Mouse (Mus musculus): Measurements from ENCODE around the gene Klc1.

Klc1 gene

DNA sequence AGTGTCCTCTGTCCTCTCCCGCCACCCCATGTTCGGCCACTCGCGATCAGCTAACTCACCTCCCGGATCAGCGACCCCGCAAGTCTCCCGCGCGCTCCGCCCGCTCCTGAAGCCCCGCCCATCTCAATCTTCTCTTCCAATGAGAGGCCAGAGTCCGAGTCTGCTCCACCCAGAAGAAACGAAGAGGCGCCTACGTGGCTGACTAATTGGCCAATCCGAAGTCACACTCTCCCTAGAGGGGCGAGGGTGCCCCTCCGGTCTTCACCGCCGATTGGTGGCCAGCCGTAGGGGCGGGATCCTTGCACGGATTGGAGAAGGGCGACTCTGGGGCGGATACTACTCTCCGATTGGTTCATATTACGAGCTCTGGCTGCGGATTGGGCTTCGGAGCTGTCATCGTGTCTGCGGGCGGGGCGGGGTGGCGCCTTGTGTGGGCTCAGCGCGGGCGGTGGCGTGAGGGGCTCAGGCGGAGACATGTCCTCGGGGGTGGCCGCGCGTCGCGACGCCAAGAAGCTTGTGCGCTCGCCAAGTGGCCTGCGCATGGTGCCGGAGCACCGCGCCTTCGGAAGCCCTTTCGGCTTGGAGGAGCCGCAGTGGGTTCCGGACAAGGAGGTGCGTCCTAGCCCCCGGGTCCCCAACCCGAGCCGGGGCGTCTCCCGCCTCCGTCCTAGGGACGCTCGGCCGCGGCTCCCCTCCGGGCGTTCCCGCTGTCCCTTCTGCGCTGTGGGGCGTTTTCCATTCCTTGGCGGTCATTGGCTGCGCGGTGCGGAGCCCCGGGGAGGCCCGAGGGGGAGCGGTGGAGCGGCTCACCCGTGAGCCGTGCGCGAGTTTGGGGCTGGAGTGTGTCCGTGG lies 55.3 kb downstream of the Klc1 start, which contains the start of the genes Xrcc3 and Zfyve21:
TSS of gene Xrcc3 (minus strand) at position 108 of the 852 bp plus-strand sequence.
TSS of gene Zfyve21 (plus strand) at position 405 of the 852 bp plus-strand sequence.
- DNase-seq (ENCODE audit: low read depth, low spot score) = peak; percentile 99

DNA sequence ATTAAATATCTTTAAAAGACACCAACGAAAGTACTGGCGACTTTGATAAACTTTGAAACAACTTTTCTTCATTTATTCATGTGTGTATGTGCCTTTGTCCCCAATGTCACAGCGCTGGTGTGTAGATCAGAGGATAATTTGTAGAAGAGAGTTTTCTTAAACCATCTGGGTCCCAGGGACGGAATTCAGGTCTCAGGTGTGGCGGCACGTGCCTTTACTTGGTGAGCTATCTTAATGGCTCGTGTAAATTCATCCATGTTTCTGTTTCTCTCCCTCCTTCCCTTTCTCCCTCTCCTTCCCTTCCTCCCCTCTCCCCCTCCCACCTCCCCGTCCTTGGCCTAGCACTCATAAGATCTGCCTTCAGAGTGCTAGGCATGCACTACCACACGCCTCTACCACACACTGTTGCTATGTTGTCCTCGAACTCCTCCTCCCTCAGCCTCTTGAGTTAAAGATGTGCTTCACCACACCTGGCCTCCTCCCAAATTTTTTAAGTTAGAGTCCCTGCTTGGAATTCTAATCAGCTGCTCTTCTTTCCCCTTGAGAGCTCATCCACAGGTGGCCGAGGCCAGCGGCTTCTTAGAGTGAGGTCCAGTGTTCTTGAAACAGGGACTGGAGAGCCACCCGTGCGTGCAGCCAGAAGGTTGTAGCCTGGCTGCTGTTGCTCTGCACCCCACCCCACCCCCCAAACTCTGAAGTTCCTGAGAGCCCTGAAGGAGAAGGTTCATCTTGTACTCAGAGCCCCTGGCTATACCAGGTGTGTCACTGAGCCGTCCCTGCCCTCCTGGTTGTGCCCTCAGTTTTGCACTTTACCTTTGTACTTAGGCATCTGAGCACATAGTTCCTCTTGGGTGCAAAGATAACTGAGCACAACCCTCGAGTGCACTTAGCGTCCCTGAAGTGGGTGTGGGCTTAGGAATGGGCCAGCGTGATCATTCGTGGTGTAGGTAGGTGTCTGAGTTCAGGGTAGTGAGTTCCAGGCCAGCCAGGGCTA lies 56.4 kb downstream of the Klc1 start:
- no peak for DNase-seq (ENCODE audit: low read depth, low spot score)

DNA sequence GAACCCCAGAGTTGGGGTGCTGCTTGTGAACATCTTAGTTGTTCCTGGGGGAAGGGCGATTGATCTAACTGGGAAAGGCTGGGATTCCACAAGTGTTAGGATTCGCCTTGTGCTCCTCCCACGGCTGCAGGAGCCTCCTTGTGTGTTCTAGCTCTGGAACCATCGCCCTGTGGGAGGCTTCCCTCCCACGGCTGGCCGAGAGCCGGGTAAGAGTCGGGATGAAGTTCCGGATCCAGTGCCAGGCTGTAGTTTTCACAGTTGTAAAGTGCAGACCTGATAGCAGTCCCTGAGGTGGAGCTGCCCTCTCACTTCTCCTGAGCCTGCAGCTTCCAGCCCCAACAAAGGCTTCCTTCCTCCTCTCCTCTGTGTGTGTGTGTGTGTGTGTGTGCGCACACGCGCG lies 57.9 kb downstream of the Klc1 start:
- DNase-seq (ENCODE audit: low read depth, low spot score) = no peak

DNA sequence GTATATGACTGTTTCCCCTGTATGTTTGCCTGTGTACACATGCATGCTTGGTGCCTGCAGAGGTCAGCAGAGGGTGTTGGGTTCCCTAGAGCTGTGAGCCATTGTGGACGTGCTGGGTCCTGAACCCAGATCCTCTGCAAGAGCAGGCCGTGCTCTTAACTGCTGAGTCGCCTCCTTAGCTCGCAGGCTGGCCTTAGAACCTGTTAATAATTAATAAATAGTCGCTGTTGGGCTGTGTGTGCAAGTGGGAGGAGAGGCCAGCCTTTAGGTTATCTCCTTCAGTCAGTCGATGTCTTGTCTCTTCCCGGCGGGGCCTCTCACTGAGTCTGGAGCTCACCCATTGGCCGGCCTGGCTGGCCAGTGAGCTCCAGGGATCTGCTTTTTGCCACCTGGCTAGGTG lies 58.3 kb downstream of the Klc1 start:
- no peak for DNase-seq (ENCODE audit: low read depth, low spot score)

DNA sequence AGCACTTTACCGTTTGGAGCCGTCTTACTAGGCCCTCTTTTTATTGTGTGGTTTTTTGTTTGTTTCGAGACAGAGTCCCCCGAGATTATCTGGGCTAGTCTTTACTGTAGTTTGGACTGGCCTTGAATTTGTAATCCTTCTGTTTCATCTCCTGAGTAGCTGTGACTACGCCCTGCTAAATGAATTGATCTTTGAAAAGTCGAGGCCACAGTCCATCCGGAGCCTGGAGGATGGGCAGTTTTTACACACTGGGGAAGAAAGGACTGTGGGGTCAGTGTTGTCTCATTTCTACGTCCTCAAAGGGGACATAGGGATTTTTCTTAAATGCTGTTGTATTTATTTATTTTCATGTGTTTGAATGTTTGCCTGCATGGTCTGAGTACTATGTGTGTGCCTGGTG lies 59.3 kb downstream of the Klc1 start:
- no peak for DNase-seq (ENCODE audit: low read depth, low spot score)

DNA sequence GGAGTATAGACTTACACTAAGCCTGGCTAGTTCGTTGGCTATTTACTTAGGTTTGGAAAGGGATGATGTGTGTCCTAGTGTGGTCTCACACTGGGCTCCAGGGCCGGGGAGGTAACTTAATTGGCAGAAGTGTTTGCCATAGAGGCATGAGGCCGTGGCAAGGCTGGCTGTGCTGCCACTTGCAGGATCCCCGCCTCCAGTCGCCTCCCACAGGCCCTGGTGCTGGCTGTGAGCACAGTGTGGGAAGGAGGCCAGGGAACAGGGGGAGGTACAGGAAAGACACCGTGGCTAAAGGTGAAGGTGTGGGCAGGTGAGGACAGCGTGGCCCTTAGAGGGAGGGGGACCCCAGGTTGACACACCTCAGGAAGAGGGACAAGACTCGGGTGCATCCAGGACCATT lies 61.3 kb downstream of the Klc1 start:
- DNase-seq (ENCODE audit: low read depth, low spot score) = no peak

DNA sequence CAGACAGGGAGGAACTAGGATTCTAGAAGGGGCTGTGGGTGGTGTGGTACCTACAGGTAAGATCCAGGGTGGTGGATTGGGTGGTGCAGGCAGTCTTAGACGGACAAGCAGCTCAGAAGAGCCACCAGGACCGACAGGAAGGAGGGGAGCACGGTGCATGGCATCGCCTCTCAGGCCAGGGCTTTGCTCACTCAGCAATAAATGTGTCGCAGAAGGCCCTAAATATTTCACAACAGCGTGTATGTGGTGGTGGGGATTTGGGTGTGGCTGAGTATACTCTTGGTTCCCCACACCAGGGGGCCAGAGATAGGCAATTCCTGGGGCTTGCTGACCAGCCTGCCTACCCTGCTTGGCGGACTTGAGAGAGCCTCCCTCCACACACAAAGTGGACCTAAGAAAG lies 62.1 kb downstream of the Klc1 start:
- no peak for DNase-seq (ENCODE audit: low read depth, low spot score)

DNA sequence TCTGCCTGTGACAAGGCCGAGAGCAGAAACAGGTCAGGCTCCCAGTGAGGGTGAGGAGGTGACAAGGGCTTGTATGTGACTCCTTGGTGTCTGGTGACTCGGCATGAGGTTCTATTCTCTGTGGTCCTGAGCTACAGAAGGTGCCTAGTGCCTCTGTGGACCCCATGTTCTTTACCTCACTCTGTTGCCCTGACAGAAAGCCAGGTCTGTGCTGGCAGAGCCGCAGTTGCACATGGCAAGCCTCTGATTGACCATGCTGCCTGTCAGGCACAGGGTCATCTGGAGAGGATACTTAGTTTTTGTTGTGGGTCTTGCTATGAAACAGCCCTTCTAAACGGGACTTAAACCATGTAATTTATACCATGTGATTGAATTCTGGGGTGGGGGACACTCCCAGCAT lies 63.3 kb downstream of the Klc1 start:
- no peak for DNase-seq (ENCODE audit: low read depth, low spot score)

DNA sequence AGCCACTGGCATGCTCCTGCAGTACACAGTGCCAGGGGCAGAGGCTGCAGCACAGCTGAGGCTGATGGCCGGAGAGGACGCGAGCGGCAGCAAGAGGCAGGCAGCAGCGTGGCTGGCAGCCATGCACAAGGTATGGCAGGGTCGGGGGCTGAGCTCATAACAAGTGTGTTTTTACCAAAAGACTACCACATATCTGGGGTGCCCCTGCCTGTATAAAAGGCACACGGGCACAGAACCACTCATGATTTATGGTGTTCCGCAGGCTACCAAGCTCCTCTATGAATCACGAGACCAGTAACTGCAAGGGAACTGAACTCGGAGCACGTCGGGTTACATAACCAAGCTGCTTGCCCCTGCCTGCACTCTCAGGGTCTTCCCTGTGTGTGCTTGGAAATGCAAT lies 68.9 kb downstream of the Klc1 start:
- DNase-seq (ENCODE audit: low read depth, low spot score) = no peak

DNA sequence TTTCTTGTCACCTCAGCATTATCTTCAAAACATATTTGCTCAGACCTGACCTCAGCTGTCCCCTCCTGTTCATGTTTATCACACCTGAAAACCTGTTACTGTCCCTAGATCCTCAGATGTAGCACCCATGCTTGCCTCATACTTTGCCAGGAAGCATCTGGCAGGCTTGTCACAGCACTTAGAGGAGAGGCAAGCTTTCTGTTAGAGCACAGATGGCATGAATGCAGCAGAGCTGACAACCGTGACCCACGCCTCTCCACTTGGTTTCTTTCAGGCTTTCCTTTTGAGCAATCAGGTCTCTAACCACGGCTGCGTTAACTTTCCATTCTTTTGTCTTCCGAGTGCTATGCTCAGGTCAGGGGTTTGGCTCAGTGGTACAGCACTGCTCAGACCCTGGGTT lies 70.8 kb downstream of the Klc1 start:
- no peak for DNase-seq (ENCODE audit: low read depth, low spot score)

DNA sequence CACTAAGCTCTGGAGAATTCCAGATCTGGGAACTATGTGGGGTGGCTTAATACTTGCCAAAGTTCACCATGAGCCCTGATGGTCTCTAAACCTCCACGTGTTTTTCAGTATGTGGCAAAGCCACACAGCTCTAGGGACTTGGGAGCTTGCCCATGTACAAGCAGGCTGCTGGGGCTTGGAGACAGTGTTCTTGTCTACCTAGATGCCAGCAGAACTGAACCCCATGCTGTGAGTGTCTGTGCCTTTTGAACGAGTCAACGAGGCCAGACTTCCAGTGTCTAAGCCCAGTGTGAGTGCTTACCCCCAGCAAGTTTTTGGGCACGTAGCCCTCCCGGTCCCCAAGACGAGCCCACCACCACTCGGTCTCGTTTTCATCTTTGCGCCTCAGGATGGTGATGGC lies 71.3 kb downstream of the Klc1 start:
- no peak for DNase-seq (ENCODE audit: low read depth, low spot score)

DNA sequence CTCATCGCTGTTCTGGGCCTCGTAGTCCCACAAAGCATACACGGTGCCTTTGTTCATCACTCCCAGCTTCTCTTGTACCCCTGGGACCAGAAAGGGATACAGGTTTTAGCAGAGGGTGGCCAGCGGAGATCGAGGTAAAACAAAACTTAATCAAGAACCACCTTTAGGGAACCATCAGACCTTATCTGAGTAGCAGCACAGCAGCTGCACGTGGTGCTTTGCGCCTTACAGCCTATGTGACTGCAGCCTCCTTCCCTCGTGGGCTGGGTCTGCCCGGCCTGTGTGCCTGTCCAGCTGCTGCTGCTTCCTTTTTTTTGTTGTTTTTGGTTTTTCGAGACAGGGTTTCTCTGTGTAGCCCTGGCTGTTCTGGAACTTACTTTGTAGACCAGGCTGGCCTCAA lies 71.7 kb downstream of the Klc1 start:
- DNase-seq (ENCODE audit: low read depth, low spot score) = no peak

DNA sequence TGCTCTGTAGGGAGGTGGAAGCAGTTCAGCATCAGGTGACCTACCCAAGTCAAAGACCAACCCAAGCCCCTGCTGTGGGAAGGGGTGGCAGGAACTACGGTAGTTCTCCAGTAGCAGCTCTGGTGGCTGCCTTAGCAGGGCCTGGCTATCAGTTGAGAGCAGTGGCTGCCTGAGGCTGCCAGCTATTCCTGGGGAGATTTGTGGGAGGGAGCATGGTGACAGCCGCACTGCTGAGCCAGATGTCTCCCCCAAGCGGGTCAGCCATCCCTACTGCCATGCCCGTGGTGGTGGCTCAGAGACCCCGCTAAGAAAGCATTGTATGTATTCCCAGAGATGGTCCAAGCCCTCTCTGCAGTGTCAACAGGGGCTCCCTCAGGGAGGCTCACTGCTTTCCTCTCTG lies 74.0 kb downstream of the Klc1 start:
- no peak for DNase-seq (ENCODE audit: low read depth, low spot score)

DNA sequence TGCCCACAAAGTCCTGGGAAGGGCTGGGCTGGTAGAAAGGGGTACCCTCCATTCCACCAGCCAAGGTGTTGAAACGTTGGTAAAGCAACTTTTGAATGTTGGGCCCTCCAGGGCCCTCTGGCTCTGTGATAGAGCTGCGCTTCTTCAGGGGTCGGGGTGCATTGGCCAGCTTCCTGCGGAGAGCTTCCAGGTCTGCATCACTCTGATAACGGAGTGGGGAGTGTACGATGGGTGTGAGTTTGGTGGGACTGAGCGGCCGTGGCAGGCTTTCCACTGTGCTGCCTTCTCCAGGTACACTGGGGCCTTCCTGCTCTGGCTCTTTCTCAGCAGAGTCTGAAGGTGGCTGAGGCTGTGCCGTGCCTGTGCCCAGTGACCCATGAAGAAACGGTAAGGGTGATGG lies 74.8 kb downstream of the Klc1 start:
- DNase-seq (ENCODE audit: low read depth, low spot score) = no peak

DNA sequence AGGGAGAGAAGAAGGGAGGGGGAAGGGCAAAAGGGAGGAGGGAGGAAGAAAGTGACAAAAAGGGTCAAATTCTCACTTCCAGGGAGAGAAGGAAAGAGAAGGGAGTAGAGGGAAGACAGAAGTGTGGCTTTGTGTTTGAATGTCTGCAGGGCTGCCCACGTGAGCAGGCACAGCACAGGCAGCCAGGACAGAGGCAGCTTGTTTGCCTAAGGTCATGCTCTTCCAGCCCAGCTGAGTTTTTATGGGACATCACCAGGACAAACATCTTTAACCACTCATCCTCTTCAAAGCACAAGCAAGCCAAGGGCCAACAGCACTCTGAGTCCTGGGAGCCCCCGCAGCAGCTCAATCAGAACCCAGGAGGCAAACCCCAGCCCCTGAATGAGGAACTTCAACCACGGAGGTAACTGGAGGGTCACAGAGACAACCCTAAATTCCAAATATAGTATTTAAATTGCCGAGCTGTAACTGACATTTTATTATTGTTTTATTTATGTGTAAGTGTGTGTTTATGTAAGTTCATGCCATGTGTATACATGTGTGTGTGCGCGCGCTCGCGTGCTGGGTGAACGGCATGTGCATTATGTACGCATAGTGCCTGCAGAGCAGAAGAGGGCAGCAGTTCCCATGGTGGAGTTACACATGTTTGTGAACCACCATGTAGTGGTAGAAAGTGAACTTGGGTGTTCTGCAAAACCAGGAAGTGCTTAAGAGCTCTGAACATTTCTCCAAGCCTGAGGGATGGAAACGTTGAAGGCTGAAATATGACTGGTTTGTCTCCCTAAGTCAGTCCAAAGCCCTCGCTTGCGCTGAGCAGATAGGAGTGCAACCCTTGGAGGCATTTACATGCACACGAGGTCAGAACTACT lies 84.2 kb downstream of the Klc1 start:
- no peak for DNase-seq (ENCODE audit: low read depth, low spot score)

DNA sequence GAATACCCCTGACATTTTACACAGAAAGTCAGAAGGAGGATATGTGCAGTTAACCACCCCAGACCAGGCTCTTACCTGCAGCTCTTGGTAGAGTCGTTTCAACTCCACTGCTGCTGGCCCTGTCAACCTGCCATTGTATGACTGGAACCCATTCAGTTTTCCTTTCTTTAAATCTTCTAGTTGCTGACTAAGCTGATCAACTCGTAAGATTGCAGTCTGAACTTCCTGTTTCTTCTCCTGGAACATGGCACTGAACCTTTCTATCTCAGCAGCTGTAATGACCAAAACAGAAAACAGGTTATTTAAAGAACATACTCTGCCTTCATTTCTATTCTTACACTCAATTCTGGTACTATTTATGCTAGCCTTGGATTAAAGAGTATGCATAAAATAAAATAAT lies 84.8 kb downstream of the Klc1 start:
- no peak for DNase-seq (ENCODE audit: low read depth, low spot score)

DNA sequence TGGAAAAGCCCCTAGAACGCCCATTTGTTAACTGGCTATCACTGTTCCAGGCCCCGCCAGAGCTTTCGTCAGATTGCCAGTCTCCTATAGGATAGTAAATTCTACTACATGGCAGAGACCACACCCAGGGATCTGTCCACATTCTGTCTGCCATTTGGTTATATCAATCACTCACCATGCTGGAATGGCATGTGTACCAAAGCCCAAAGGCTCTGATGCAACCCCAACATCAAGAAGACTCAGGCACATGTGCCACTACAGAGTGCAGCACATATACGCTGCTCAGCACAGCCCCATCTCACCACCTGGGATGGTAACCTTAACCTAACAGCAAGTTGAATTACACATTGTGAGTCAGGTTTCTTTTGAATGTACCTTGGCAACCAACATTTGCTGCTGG lies 87.3 kb downstream of the Klc1 start:
- no peak for DNase-seq (ENCODE audit: low read depth, low spot score)

DNA sequence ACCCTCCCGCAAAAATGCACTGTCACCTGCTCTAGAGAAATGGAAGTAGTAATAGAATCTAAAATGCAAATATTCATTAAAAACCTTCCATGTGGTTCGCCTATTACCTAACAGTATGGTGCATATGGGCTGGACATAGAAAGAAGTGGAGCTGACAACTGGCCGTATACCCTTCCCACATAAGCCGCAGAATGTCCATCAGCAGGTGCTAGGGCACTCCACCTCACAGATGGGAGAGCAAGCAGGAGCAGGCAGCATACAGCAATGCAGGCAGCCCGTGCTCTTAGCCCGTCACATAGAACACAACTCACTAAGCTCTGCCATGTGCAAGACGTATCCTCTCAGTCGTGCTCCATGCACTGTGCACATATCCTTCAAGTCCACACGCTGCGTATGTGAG lies 88.2 kb downstream of the Klc1 start:
- no peak for DNase-seq (ENCODE audit: low read depth, low spot score)

DNA sequence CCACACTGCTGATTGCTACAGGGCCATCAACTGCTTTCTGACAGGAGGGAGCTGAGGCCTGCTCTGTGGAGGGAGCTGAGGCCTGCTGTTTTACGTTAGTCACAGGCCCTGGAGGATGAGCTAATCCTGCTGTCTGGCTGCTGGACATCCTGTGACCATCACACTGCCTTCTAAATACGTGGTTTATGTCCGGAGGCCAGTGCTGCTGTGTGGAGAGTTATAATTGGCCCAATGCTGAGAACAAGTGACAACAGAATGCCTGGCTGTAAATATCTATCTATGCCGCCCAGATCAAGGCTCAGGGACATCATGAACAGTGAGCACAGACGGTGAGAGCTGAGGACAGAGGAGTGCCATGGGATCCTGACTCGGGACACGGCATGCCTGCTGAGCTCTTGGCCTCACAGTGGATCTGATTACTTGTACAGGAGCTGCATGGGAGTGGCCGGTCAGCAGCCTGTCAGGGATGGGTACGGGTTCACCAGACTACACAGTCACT lies 89.7 kb downstream of the Klc1 start:
- DNase-seq (ENCODE audit: low read depth, low spot score) = no peak

DNA sequence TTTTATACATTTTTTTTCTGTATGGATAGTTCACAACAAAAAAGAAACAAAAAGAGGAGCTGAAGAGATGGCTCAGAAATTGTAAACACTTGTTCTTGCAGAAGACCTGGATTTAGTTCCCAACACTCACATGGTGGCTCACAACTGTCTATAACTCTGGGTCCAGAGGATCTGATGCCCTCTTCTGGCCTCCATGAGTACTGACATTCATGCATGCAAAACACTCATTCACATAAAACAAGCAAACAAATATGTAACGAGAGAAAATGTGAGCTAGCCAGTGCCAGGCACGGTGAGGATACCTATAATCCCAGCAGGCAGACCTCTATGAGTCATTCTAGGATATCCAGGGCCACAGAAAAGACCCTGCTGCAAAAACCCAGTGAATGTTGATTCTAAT lies 92.6 kb downstream of the Klc1 start:
- DNase-seq (ENCODE audit: low read depth, low spot score) = no peak

DNA sequence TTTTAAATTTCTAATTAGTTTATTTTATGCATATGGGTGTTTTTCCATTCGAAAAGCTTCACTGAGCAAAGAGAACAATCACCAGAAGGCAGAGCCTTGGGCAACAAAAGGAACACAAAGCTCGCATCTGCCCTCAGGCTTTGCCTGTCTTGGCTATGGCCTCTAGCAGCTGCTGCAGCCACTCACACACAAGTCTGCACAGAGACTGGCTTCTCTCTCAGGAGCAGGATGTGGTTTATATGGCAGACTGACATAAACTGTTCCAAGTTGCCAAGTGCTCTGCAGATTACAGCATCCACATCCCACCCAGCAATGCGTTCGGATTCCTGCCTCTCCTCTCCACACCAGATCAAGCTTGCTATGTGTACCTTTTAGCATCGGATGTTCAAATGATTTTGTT lies 93.1 kb downstream of the Klc1 start:
- no peak for DNase-seq (ENCODE audit: low read depth, low spot score)
